Mouse (Mus musculus): Measurements from ENCODE around the gene Higd2a.
"Not testable (repeated sequence)": the region's sequence is repeated elsewhere in the genome, so short reads cannot be mapped to it uniquely, and the experiment has no call there.

Higd2a gene

DNA sequence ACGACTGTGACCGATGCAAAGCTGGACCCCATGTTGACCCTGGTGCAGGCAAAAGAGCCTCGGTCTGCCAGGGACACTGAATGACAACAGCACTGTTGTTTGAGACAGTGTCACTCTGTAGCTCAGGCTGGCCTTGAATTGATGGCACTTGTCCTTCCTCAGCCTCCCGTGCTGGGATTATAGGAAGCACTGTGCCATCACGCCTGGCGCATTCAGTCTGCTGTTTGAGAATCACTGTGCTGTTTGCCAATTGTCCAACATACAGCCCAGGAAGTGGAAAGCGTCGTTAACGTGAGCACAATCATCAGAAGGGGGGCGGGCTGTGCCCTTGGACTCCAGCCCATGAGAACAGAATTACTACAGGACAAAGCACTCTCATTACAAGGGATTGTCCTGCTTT is 7.9 kb upstream of the Higd2a start:
- DNase-seq (ENCODE audit: low read depth) = no peak

DNA sequence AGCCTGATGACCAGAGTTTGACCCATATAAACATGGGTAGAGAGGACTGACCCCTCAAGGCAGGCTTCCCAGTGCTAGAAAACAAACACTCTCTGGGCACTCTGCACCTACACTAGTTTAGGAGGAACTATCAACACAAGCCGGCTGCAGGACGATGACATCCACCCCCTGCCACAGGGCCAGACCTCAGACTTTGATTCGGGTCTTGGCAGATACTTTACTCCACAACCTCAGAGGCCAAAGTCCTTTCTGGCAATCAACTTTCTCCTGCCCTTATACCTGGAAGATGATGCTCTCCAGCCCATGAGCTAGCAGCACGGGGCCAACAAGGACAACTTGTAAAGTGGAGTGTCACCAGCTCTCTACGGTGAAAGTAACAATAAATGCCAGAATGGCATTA is 7.1 kb upstream of the Higd2a start:
- no peak for DNase-seq (ENCODE audit: low read depth)

DNA sequence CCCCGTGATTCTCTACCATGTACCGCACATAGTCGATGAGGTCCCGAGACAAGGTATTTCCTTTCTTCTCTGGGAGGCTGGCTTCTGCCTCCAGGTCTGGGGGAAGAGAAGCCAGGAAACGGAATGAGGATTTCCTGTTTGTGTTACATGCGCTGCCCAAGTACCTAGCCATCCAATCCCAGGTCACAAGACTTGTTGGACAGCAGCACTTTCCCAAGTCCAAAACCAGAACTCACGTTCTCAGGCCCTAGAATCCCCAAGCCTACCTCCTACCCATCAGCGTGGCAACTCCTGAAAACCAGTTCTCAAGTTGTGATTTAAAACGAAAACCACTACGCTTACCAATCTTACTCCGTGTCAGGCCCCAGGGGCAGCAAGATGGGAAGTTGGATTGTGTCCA is 4.2 kb upstream of the Higd2a start:
- no peak for DNase-seq (ENCODE audit: low read depth)

DNA sequence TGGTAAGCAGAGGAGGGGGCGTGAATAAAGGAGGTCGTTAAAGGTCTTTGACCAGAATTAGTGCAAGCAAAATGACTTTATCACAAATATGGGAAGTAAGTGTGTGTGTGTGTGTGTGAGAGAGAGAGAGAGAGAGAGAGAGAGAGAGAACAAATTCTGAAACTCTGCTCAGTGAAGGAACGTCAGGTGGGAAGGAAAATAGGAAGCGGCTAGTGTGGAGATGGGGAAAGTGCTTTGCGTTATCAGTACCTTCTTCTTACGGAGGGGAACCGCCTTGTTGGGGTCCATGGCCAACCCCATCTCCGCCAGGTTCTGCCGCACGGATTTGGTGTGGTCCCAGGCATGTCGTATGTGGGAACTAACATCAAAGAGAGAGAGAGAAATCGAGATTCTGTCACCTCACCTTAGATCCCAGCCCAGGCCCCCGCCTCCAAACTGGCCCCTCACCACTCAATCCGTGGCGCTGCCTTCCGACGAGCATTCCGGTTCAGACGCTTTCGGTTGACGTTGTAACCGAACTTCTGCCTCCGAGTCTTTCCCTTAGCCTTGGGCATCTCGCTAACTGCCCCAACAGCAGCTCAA is 502 bp upstream of the Higd2a start:
- DNase-seq (ENCODE audit: low read depth) = no peak

DNA sequence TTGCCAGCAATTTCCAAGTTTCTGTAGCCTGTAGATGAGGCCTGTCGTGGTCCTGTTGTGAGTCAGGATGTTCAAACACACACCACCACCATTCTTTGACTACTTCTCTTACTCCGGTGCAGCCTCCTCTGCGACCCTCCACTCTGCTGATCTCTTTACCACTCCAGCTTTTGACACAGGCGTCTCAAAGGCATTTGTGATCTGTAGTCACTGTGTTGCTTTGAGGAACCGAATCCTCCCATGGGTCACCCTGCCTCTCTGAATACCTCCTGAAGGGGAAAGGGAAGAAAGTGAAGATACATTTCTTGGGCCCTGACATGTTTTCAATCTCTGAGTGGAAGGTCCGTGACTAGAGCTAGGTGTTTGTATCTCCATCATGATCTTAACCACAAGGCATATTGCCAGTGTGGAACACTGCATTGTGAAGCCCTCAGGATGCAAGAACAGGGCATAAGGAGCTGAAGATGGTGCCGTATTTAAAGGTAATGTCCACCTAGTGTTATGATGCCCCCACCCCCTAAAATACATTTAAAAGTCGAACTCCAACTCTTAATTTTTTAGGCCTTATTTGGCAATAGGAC is 1.9 kb downstream of the Higd2a start:
- DNase-seq (ENCODE audit: low read depth) = no peak

DNA sequence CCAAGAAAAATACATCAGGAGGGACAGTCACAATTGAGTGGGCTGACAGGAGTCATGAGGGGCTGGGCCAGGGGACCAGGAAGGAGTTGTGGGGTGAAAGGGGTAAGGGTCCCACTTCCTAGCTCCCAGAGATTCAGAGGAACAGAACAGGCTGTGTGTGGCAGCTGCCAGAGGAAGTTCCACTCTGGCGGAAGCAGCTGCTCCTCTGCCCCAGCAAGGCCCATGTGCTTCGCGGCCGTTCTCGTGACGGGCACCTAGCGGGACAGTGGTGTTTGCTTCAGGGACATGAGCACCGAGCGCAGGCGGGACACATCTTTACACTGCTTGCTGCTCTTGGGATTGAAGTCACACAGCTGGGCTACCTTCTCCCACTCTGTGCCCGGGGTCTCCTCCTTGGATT is 3.6 kb downstream of the Higd2a start:
- no peak for DNase-seq (ENCODE audit: low read depth)

DNA sequence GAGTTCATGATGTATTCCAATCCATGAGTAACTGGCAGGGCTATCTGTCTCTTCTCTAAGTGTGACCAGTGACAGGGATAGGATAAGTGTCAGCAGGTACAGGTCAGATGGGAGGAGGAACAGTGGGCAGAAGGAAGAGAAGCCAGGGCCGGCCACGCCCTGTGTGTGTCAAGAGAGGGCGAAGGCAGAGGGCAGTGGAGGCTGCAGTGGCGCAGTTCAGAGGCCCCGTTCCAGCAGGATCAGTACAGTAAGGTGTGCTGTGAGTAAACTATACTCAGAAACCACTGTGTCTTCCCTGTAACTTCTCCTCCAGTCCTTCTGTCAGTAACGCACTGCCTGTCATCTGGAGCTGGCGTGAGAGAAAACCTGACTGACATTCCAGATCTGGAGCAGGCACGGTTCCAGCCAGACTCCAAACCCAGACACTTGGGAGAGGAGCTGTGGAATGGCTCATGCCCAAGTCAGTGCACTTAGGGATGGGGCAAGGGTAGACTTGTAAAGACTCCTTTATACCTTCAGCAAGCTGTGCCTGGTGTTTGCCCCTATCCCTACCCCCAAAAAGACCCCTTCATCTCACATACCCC is 6.2 kb downstream of the Higd2a start:
- DNase-seq (ENCODE audit: low read depth) = no peak

DNA sequence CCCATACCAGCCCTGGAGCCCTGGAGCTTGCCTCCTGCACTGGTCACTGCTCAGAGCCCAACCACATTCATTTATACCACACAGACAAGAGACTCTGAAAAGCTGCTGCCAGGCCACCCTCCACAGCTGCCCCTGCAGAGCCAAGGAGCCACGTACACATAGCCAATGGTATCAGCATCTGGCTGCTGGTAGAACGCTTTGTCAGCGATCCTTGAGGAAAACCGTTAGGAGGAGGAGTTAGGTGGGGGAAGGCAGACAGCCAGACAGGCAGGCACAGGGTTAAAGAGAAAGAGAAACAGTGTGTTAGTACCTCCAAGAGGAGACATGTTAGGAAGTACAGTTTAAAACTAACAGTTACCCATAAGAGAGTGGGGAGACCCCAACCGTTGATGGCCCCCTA is 6.9 kb downstream of the Higd2a start:
- DNase-seq (ENCODE audit: low read depth) = no peak

DNA sequence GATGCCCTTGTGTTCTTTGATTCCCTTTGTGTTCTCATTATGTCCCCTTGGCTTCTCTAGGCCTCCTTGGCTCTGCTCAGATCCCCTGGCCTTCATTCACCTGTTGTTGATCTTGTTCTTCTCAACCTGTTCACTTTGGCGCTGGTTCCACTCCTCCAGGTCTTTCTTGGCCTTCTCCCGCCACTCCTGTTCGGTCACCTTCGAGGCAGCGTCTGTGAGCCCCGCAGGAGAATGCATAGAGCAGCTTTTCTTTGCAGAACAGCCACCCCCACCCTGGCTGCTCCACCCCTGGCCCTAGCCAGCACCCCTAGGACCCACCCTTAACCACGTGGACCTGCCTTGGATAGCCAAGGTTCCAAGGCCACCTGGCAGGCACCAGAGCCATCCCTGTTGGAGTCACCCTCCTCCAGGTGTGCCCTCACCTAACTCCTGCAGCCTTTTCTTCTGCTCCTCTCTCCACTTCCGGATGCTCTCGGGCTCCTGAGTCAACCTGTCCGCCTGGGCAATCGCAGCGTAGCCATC is 8.7 kb downstream of the Higd2a start:
- no peak for DNase-seq (ENCODE audit: low read depth)

DNA sequence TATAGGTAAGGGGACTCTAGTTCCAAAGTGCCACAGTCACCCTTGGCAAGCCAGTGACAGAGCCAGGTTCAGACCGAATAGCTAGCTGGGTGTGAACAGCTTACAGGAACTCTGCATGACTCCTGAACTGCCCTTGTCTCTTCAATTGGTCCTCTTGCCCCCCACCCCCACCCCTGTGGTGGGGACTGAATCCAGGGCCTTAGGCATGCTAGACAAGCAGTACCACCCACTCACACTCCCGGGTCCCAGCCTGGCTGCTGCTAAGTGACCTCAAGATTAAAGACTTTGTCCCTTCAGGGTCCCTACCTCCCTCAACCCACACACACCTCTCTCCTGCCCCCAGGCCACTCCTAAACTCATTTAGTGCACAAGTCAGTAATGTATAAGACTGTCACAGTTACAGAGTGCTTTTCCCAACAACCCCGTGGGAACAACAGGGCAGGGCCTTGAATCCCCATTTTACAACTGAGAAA is 12.7 kb downstream of the Higd2a start:
- no peak for DNase-seq (ENCODE audit: low read depth)

DNA sequence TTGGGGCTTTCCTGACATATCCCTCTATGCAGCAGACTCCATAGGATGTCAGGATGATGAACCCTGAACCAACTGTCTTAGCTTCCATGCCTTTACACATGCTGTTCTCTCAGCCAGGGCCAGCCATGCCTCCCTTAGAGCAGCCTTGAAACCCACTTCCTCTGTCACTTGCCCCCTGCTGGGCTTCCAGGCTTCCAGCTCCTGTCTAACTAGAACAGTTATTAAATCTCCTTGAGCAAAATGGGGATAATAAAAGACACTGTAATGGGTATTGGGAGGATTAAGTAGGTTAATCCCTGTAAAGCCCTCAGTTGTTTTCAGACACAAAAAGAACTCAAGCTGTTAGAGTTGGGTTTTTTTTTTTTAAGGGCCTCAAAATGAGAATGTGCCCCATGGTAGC is 13.5 kb downstream of the Higd2a start:
- DNase-seq (ENCODE audit: low read depth) = no peak

DNA sequence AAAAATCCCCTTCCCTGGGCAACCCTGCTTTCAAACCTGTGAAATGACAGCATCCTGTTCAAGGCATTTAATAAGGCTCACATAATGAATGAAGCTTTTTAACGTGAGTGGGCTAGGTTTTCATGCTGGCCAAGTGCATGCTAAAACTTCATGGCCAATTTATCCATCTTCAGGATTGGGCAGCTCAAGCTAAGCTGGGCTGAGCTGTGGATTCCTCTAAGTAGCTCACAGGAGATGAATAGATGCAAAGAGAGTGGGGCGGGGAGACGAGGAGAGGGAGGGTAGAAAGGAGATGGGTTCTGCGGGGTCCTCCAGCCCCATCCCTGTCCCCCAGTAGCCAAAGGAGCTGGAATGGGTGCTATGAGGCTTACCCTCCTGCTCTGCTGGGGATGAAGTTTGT is 14.2 kb downstream of the Higd2a start:
- no peak for DNase-seq (ENCODE audit: low read depth)

DNA sequence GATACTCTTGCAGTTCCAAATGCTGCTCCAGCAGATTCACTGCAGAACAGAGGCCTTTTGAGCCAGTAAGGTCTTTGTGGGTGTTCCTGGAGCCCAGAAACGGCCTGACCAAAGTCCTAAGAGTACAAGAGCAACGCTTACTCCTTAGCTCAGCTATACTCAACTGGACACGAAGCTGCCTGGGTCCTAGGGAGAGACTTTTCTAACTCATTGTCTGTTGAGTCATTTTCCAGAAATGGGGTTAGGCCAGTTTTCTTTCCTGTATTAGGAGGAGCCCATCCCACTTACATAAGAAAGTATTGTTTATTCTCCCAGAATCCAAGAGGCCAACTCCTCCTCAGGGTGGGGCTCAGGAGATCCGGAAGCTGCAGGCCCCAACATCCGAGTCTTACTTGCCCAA is 15.4 kb downstream of the Higd2a start:
- DNase-seq (ENCODE audit: low read depth) = no peak

DNA sequence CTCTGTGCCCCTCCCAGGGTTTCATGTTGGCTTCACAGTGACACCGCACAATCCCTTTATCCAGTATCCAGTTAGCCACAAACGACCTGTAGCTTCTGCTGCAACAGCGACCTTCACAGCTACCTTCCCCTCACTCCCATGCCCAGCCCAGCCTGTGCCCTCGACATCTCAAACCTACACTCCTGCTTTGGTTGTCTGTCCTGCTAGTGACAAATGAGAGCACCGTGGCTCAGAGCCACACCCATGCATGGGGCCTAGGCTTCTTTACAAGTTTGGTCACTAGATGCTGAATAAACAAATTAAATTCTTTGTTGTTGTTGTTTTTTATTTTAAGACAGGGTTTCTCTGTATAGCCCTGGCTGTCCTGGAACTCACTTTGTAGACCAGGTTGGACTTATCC is 17.2 kb downstream of the Higd2a start:
- no peak for DNase-seq (ENCODE audit: low read depth)

DNA sequence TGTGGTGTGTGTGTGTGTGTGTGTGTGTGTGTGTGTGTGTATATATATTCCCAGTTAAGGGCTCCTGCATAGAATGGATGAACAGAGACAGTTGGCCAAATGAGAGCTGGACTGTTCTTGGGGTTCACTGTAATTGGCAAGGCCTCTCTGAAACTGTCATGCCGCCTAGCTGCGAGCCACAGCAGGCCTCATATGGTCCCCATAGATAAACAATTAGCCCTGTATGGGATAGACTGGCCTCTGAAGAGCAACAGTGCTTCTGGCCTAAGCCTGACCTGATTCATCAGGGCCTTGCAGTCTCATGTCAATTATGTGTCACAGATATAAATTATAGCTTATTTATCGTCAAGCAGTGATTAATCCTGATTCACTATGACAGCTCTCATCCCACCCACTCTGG is 18.0 kb downstream of the Higd2a start:
- DNase-seq (ENCODE audit: low read depth) = no peak

DNA sequence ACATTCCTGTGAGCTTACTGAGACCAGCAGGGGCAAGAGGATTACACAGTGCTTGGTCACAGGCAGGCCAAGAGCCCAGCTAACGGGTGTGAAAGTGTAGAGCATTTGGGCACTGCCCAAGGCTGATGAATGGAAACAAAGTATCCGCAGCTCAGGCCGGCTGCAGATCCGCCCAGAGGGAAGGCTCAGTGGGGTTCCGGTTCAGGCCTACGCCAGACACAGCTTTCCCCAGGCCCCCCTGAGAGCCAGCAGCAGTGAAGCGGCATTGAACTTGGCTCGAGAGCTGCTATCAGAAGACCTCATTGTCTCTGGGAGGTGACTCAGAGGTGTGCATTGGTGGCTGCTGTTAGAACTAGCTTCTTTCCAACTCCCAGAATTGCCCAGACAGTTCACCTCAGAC is 18.7 kb downstream of the Higd2a start:
- peak; percentile 91 for DNase-seq (ENCODE audit: low read depth)

DNA sequence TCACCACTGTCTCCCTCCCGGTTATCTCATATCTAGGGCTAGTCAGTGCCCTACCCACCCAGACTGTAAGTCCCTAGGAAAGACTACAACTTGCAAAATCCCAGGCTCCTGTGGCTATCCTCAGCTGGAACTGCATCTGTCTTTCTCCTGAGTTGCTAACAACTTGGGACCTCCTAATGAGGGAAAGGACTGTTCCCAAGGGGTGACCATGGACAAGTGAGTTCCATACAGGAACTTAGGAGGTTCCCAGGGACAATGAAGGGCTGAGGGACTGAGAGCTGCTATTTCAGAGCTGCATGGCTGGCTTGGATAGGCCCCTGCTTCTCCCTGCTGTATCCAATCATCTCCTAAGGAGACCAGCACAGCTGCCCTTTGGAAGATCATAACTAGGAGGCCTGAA is 19.3 kb downstream of the Higd2a start:
- no peak for DNase-seq (ENCODE audit: low read depth)

DNA sequence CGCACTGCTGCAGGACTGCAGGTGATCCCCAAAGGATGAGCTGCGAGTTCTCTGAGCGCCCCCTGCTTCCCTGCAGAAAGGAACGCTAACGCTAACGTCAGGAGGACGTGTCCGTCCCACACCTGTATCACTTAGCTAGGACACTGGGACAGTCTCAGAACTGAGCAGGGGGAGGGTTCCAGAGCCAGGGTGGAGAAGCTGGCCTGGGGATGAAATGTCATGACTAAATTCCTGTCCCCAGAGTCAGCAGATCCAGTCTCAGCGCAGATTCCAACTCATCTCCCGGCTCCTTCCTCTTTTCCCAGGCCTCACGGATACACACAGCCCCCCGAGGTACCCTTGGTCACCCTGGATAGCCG is 20.6 kb downstream of the Higd2a start:
- DNase-seq (ENCODE audit: low read depth) = no peak

DNA sequence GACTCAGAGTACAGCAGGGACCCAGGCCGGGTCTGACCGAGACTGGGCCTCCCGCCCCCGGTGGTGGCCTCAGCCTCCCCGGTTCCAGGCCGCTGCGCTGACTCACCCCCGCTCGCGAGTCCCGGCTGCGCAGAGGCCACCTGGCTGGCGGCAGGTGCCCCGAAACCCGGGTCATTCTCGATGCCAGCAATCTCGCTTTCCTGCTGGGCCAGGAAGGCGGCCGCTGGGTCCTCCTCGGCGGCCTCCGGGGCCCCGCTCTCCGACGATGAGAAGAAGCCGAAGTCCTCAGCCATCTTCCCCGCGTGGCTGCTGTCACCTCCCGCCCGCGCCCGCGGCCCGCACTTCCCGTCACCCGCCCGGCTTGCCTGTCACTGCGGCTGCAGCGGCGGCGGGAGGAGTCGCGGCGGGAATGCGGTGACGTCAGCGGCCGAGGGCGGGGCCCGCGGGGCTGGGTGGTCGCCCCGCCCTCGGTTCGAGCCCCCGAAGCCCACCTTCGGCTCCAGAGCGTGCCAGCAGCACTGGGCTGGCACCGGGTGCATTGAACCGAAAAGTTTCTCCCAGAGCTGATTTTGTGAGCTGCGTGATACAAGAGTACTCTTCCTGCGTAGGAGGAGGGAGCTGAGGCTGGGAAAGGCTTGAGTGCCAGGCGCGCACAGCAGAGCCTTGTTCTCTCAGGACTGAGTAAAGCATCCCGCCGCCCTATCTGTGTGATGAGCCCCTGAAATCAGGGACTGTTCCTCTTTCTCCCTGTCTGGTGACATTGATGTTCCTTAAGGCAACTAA is 21.2 kb downstream of the Higd2a start, which contains the start of gene Cltb:
TSS of gene Cltb (minus strand) at position 373 of the 783 bp plus-strand sequence.
- DNase-seq (ENCODE audit: low read depth) = no peak

DNA sequence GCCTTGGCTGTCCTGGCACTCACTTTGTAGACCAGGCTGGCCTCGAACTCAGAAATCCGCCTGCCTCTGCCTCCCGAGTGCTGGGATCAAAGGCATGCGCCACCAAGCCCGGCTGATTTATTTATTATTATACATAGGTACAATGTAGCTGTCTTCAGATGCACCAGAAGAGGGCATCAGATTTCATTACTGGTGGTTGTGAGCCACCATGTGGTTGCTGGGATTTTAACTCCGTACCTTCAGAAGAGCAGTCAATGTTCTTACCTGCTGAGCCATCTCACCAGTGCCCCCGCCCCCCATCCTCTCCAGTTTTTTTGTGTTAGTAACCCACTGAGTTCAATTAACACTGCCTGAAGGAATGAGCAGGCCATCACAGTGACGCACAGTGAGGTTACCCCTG is 23.1 kb downstream of the Higd2a start:
- not testable (repeated sequence) for DNase-seq (ENCODE audit: low read depth)

DNA sequence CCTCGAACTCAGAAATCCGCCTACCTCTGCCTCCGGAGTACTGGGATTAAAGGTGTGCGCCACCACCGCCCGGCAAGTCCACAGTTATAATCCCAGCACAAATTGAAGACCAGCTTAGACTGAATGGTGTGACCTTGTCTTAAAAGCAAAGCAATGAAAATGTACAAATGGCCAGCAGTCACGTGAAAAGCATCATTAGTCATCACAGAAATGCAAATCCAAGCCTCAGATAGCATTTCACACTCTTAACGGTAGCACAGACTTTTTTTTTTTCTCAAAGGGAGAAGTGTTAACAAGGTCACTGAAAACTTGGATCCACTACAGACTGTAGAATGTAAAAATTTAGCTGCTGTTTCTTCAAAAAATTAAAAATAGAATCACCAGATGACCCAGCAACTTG is 26.3 kb downstream of the Higd2a start:
- no peak for DNase-seq (ENCODE audit: low read depth)

DNA sequence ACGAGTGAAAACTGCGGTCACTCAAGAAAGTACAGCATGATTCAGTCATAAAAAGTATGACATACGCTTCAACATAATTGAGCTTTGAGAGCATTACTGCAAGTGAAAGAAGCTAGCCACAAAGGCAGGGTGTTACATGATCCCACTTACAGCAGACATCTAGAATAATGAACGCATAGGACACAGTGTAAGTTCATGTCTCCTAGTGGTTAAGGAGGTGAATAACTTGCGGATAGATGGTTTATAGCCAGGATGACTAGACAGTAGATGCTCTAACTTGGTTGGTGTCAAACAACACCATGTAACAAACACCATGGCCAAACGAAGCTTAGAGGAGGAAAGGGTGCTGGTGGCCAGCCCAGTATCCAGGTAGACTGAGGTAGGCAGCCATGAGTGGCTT is 27.0 kb downstream of the Higd2a start:
- DNase-seq (ENCODE audit: low read depth) = no peak
